Mouse (Mus musculus) T-helper 1 cell (primary cell): ENCODE data around the gene Lkaaear1.

Source experiments
- in situ Hi-C: fragments of 300-600 bp; cut with MboI, MseI; formaldehyde crosslinking; loops from one replicate; pipeline ENCODE4 v1.15.1; 2025; ENCODE audit warnings: high pct_unique_total_duplicates

The Lkaaear1 gene

GRCm38 (mm10) chr2:181698241-181698640 is at the start of gene Lkaaear1:
Lkaaear1 (minus strand) TSS chr2:181698442.
- in situ Hi-C loops, result no loop called here

DNA sequence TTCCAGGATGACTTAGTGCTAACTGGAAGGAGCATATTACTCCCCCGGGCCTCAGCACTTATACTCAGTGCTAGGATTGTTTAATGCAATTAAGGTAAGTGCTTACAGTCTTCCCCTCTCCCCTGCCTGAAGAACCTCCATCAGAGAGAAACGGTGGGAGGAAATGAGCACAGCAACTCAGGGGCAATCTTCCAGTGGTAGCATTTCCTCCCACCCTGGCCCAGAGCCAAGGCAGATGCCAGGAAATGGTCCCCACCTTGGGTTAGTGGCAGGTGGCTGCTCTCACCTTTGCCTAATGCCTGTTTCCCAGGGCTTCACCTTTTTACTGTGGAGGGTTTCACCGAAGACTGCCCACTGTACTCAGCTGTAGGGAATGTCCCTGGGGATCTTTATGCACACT is 31.8 kb upstream of the Lkaaear1 start:
- in situ Hi-C loops, result no loop called here

DNA sequence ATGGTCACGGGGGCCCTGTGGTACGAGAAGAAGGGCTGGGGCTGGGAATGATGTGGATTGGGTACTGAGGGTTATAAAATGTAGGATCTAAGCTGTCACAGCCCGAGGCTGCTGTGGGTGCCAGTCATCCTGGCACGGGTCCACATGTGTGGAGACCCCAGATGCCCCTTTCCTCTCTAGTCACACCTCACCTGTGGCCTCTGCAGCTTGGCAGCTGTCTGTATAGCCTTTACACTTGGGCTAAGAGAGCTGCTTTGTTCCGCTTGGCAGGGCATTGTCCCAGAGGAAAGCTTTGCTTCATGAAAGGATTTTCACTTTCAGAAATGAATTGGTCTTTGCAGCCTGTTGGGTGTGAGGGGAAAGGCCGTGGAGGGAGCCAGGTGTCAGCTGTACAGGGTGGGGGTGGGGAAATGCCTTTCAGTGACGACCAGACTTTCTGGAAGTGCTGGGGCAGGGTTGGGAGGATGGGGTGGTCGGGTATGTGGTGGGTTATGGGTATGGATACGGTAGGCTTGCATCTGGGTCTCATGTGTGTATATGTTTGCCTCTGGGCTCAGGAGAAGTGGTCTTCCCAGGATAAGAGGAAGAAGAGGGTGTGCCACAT is 29.5 kb upstream of the Lkaaear1 start:
- in situ Hi-C loops, result no loop called here

GRCm38 (mm10) chr2:181722213-181722612 is 24.0 kb upstream of the Lkaaear1 start:
- in situ Hi-C loops, result loop anchor here (5.0 kb wide), 2 partner anchors 40 to 145 kb away; partner anchors contain the start of gene Myt1

DNA sequence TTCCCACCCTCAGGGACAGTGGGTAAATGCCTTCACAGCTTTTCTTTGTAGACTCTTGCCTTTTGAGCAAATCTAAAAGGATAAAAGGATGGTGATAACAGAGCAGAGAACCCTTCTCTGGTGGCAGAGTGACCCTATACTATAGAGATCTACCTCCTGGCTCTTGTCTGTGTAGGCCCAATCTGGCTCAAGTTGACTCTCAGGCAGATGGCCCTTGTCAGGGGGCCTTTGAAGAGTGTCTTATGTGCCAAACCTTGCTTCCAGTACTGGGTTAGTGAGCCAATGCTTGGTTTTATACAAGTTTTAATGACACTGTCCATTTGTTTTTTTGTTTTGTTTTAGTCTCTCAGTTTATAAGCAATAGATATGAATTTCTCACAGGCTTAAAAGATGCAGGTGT is 23.0 kb upstream of the Lkaaear1 start:
- in situ Hi-C loops, result loop anchor here (5.0 kb wide), 2 partner anchors 41 to 146 kb away; partner anchors contain the start of gene Myt1

DNA sequence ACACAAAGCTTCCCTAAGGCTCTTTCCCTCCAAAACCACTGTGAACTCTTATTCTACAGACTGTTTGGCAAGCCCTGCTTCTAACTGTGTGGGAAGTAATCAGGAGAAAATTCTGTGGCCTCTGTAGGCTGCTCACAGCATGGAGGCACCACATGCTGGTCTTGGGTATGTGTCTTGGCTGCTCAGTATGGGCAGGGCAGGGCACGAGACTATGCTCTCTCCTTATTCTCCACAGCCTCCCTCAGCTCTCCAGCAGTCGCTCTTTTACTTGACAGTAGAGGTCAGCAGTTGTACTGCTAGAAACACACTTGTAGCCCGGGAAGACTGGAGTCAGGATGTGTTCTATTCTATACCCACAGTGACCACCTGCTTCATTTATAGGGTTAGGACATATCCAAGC is 21.8 kb upstream of the Lkaaear1 start:
- in situ Hi-C loops, result loop anchor here (5.0 kb wide), 2 partner anchors 42 to 147 kb away; partner anchors contain the start of gene Myt1

- in situ Hi-C loops, result no loop called here
Measured at GRCm38 (mm10) chr2:181716991-181717390, 18.7 kb upstream of the Lkaaear1 start.

DNA sequence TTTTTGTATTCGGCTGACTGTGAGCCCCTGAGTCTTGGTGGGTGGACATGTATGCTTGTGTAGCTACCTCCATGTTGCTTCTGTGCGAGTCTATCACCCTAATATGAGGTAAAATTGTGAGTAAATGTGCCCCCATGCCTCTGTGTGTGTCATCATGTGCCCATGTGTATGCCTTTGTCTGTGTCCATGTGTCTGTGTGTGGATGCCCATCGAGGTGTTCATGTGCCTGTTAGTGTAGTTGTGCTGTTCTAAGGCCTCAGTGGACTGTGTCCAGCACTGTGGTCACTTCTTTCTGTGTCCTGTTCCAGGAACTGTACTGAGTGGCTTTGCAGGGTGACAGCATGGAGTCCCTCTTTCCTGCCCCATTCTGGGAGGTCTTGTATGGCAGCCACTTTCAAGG is 17.1 kb upstream of the Lkaaear1 start:
- in situ Hi-C loops, result no loop called here

GRCm38 (mm10) chr2:181714903-181715326 is 16.7 kb upstream of the Lkaaear1 start, which contains the start of gene Oprl1:
Oprl1 (plus strand) TSS chr2:181715016.
- in situ Hi-C loops, result no loop called here

DNA sequence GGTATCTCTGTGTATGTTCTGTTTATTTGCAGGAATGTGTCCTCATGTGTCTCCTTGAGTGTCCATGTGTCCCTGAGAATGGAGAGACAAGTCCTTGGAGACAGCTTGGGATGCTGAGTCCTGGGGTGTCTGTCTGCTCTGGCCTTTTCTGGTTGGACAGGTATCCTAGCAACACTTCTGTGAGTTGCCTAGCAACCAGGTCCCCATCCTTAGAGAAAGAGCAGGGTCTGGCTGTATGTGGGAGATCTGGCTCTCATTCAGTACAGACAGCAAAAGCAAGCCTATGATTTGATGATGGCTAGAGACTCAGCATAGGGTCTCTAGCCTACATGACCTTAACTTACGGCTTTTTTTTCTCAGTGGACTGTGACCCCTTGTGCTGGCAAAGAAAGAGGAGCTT is 15.5 kb upstream of the Lkaaear1 start:
- in situ Hi-C loops, result no loop called here

- in situ Hi-C loops, result no loop called here
Measured at GRCm38 (mm10) chr2:181706668-181707067, 8.4 kb upstream of the Lkaaear1 start.

- in situ Hi-C loops, result no loop called here
Measured at GRCm38 (mm10) chr2:181696801-181697420, 1.3 kb downstream of the Lkaaear1 start.

- in situ Hi-C loops, result no loop called here
Measured at GRCm38 (mm10) chr2:181695776-181696175, 2.5 kb downstream of the Lkaaear1 start.

- in situ Hi-C loops, result loop anchor here (5.0 kb wide), 1 partner anchor 52 kb away; no protein-coding TSS in a partner anchor
Measured at GRCm38 (mm10) chr2:181694581-181694980, 3.7 kb downstream of the Lkaaear1 start.

DNA sequence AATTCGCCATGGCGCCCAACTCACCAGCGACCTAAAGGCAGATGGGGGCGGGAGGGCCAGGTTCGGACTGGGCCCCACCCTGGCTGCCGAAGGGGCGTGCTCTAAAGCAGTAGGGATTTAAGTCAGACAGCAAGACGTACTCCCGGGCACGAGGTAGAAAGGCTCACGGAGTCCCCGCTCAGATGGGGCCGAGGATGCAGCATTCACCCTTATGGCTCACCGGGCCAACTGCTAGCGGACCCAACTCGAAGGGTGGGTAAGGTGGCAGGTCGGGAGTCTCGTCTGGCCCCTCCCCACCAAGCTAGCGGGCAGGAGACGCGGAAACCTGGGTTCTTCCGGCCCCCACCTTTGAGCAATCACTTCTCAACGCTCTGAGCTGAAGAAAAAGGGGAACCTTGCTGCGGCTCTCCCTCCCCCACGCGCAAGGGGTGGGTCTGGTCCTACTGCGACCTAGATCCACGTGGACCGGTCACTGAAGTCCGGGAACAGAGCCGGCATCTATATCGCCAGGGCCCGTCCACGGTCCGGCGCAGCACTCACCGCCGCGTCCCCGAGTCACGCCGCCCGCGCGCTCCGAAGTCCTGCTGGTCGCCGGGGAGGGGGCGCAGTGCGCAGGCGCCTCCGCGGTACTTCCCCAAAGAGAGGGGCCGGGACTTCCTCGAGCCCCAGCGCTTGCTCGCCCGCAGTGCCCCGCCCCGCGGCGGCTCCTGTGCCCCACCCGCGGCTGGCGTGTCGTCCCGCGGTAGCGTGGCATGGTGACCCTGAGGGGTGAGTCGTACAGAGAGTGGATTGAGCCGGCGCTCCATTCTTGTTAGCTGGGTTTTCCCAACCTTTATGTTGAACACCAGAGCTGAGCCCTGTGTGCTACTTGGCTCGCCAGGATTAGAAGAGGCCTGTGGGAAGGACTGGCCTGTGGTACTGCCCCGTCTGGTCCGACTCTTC is 4.6 kb downstream of the Lkaaear1 start, which contains the start of gene Rgs19:
Rgs19 (minus strand) TSS at position 639 of the 942 bp plus-strand sequence.
- in situ Hi-C loops, result loop anchor here (5.0 kb wide), 1 partner anchor 51 kb away; no protein-coding TSS in a partner anchor

DNA sequence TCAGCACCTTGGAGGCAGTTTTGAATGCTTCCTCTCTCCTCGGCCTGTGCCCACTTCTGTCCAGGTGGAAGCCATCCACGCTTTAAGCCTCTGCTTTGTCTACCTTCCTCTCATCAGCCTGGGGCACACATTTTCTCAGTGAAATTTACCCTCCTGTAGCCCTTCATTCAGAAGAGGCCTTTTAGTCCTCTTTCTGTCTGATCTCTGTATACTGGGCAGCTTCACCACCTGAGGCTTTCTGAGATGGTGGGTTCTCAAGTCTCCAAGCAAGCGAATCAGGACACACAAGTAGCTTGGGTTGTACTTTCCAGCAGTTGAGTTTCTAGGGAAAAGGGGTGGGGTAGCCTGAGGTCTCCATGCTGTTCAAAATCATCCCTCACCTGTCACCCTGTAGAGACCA is 5.9 kb downstream of the Lkaaear1 start:
- in situ Hi-C loops, result loop anchor here (5.0 kb wide), 1 partner anchor 50 kb away; no protein-coding TSS in a partner anchor

- in situ Hi-C loops, result loop anchor here (5.0 kb wide), 1 partner anchor 49 kb away; no protein-coding TSS in a partner anchor
Measured at GRCm38 (mm10) chr2:181691571-181691970, 6.7 kb downstream of the Lkaaear1 start.

DNA sequence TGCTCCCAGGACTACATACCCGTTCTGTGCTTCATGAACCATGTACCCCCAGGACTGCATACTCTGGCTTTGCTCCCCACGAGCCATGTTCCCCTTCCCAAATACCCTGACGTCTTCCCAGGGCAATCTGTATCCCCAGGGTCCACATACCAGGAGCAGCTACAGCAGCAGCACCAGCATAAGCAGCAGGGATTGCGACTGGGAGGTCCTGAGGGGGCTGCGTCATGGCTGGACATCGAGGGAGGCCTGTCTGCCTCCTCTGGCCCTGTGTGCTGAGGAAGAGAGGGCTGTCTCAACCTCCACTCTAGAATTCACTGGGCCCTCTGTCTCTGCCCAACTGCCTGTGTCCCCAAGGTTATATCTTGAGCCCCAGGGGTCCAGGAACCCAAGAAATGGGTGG is 7.2 kb downstream of the Lkaaear1 start:
- in situ Hi-C loops, result loop anchor here (5.0 kb wide), 1 partner anchor 49 kb away; no protein-coding TSS in a partner anchor

DNA sequence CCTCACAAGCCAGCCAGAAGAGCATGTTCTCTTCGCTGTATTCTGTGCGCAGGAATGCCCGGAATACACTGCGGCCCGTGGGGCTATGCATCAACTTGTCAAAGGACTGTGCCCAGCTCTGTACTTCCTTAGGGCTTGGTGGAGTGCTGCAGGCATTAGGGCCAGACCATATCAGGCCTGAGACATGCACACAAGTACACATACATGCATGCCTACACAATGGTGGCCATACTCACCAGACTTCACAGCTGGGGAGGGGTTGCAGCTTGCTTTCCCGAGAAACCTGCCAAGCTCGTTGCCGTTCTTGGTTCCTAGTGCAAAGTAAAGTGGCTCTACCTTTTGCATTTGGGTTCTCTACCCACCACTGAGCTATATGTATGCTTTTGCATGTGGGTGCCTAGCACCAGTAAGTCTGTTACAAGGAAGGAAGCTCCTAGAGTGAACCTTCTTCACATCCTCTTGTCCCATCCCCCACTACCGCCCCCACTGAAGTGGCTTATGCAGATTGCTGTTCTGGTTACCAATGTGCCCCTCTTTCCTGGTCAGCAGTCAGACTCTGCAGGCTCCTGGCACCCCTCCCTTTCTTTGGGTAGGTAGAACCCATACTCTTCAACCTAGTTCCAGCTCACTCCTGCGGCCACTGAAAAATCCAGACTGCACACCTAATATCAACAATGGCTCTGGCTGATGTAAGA is 8.6 kb downstream of the Lkaaear1 start:
- in situ Hi-C loops, result loop anchor here (5.0 kb wide), 1 partner anchor 47 kb away; no protein-coding TSS in a partner anchor

- in situ Hi-C loops, result no loop called here
Measured at GRCm38 (mm10) chr2:181687586-181687985, 10.7 kb downstream of the Lkaaear1 start.

DNA sequence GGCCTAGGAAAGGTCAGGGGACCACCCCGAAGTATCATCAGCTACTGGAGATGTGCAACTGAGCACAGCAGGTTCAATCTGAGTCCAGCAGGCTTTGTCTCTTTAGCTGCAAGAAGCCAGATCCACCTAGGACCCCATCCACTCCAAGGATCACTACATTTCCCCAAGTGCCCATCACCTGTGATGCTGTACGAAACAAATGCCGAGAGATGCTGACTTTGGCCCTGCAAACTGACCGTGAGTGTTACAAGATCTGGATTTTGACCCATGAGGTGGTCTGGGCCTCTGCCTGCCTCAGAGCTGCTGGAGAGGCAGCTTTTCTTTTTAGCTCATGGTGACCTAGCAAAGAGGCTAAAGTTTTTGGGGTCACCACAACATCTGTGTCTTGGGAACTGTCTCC is 12.6 kb downstream of the Lkaaear1 start:
- in situ Hi-C loops, result no loop called here
